Mouse (Mus musculus): ENCODE data around the gene Qprt. TPM values are rescaled to one million over a fixed set of nuclear protein-coding genes. Genes with fewer than 3 reads are reported as not detected.

Gene Qprt
- polyA plus RNA-seq, 1 experiment from 2014 or later, result 0.22 TPM

DNA sequence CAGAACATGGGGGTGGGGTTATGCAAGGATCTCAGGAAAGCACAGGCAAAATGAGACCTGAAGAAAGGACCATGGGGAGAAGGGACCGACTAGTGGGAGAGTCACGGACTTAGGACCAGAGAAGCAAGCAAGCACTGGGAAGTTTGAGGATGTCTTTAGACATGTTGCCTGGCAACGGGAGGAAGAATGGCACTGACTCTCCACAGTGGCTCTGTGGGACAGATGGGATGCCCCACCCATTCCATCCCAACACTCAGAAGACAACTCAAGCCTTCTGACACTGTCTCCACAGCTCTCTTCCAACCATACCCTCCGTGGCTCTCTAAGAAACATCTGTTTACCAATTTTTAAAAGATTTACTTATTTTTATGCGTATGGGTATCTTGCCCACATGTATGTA is 11.1 kb upstream of the Qprt start:
- Histone ChIP-seq H3K9ac (no peak overlapping the region), H3K9me3 (ENCODE audit: low read depth, low read length) (no peaks in the 10 kb centered on the region), H3K4me2 (no peak overlapping the region), H3K27me3 (ENCODE audit: insufficient read depth, low read length) (no peaks in the 10 kb centered on the region), H3K27ac (ENCODE audit: low read depth) (no peak overlapping the region), H3K4me1 (ENCODE audit: insufficient read depth) (no peaks in the 10 kb centered on the region), H3K4me3 (ENCODE audit: low read depth, low read length) (no peak overlapping the region), H3K36me3 (ENCODE audit: insufficient read depth) (no peaks in the 10 kb centered on the region)
- WGBS, result 65% methylated on average over 5 of the region's 5 CpGs
- DNase-seq (no peak), ATAC-seq (ENCODE audit: insufficient read depth) (no peak)
- no peak for TF ChIP-seq CTCF (IDR thresholded peaks at IDR 0.05; ENCODE audit: low read depth)

- Histone ChIP-seq H3K4me1 (ENCODE audit: insufficient read depth) (no peaks in the 10 kb centered on the region), H3K9me3 (ENCODE audit: low read depth, low read length) (no peaks in the 10 kb centered on the region), H3K36me3 (ENCODE audit: insufficient read depth) (no peaks in the 10 kb centered on the region), H3K27ac (ENCODE audit: low read depth) (no peak overlapping the region), H3K4me3 (ENCODE audit: low read depth, low read length) (no peak overlapping the region), H3K4me2 (no peak overlapping the region), H3K9ac (no peak overlapping the region), H3K27me3 (ENCODE audit: insufficient read depth, low read length) (no peaks in the 10 kb centered on the region)
- DNase-seq (peak; percentile 73), ATAC-seq (ENCODE audit: insufficient read depth) (peak; percentile 54)
- WGBS, result 9% methylated on average over 4 of the region's 4 CpGs
- TF ChIP-seq CTCF (IDR thresholded peaks at IDR 0.05; ENCODE audit: low read depth), result peak; percentile 72
Measured at GRCm38 (mm10) chr7:127129638-127130037, 7.6 kb upstream of the Qprt start.

DNA sequence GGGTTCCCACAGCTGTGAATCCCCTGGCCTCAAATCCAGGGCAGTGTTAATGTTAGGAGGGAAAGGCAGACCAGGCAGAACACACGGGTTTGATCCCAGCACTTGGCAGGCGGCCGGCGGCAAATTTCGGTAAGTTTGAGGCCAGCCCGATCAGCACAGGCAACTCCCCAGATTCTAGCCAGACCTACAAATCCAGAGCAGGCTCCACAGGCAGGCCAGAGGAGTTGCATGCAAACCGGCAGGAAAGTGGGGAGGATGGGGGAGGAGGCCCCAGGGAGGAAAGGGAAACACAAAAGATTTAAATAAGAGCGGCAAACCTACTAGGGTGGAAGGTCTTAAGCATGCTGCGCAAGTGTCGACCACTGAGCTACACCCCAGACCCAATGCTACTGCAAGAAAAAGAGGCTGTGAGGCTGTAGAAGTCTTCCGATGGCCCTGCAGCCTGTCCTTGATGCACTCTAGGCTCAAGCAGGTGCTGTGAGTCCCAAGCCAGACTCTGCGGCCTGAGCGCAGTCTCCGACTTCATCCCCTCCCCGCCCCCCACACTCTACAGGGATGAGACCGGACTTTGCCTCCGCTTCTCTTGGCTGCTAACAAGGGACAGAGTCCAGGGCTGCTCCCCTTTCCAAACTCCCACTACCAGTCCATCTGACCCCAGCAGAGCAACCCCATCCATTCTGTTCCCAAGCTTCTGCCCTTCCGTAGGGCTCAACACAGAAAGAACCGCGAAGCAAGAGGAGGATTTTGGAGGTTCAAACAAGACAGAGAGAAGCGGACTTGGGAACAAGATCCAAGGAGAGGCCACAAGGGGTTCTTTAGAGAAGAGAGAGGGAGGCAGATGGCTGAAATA is 740 bp downstream of the Qprt start:
- no peak overlapping the region for H3K4me3 ChIP-seq (ENCODE audit: low read depth, low read length)
- peaks cover 19% of the 10 kb centered on the region; the same call in 1 of the 2 replicates for H3K27me3 ChIP-seq (ENCODE audit: insufficient read depth, low read length)
- 17% methylated on average over 21 of the region's 21 CpGs for WGBS
- DNase-seq (no peak), ATAC-seq (ENCODE audit: insufficient read depth) (no peak)
- no peak overlapping the region for H3K9ac ChIP-seq
- no peaks in the 10 kb centered on the region for H3K36me3 ChIP-seq (ENCODE audit: insufficient read depth)
- H3K4me2 ChIP-seq, result peak overlapping the region; percentile 15; the same call in 1 of the 2 replicates
- no peaks in the 10 kb centered on the region for H3K4me1 ChIP-seq (ENCODE audit: insufficient read depth)
- no peak overlapping the region for H3K27ac ChIP-seq (ENCODE audit: low read depth)
- no peak for TF ChIP-seq CTCF (IDR thresholded peaks at IDR 0.05; ENCODE audit: low read depth)
- H3K9me3 ChIP-seq (ENCODE audit: low read depth, low read length), result peaks cover 3% of the 10 kb centered on the region; the same call in 1 of the 2 replicates

- ATAC-seq (ENCODE audit: insufficient read depth), result no peak
- TF ChIP-seq CTCF (IDR thresholded peaks at IDR 0.05; ENCODE audit: low read depth), result no peak
- Histone ChIP-seq H3K27ac (ENCODE audit: low read depth) (no peak overlapping the region), H3K9ac (no peak overlapping the region), H3K36me3 (ENCODE audit: insufficient read depth) (no peaks in the 10 kb centered on the region), H3K9me3 (ENCODE audit: low read depth, low read length) (no peaks in the 10 kb centered on the region), H3K4me3 (ENCODE audit: low read depth, low read length) (no peak overlapping the region), H3K4me1 (ENCODE audit: insufficient read depth) (no peaks in the 10 kb centered on the region), H3K4me2 (no peak overlapping the region), H3K27me3 (ENCODE audit: insufficient read depth, low read length) (peaks cover 19% of the 10 kb centered on the region; the same call in 1 of the 2 replicates)
- 55% methylated on average over 14 of the region's 14 CpGs for WGBS
- no peak for DNase-seq
Measured at GRCm38 (mm10) chr7:127118671-127119445, 3.2 kb downstream of the Qprt start.

GRCm38 (mm10) chr7:127117948-127118347 is 4.1 kb downstream of the Qprt start:
- WGBS, result 32% methylated on average over 5 of the region's 5 CpGs
- Histone ChIP-seq H3K9me3 (ENCODE audit: low read depth, low read length) (no peaks in the 10 kb centered on the region), H3K4me3 (ENCODE audit: low read depth, low read length) (no peak overlapping the region), H3K27ac (ENCODE audit: low read depth) (no peak overlapping the region), H3K27me3 (ENCODE audit: insufficient read depth, low read length) (peaks cover 19% of the 10 kb centered on the region; the same call in 1 of the 2 replicates), H3K4me1 (ENCODE audit: insufficient read depth) (no peaks in the 10 kb centered on the region), H3K36me3 (ENCODE audit: insufficient read depth) (no peaks in the 10 kb centered on the region), H3K9ac (no peak overlapping the region), H3K4me2 (no peak overlapping the region)
- TF ChIP-seq CTCF (IDR thresholded peaks at IDR 0.05; ENCODE audit: low read depth), result no peak
- ATAC-seq (ENCODE audit: insufficient read depth) (0 out of 2 replicates have a peak, but pooled peaks have one; percentile 24), DNase-seq (peak; percentile 43)

- 43% methylated on average over 11 of the region's 11 CpGs for WGBS
Measured at GRCm38 (mm10) chr7:127116331-127116935, 5.6 kb downstream of the Qprt start.

More at GRCm38 (mm10) chr7:127116331-127116935, 5.6 kb downstream of the Qprt start:
- Histone ChIP-seq H3K4me1 (ENCODE audit: insufficient read depth) (no peaks in the 10 kb centered on the region), H3K27ac (ENCODE audit: low read depth) (no peak overlapping the region), H3K4me3 (ENCODE audit: low read depth, low read length) (no peak overlapping the region), H3K27me3 (ENCODE audit: insufficient read depth, low read length) (peaks cover 15% of the 10 kb centered on the region; the same call in 1 of the 2 replicates), H3K9me3 (ENCODE audit: low read depth, low read length) (no peaks in the 10 kb centered on the region), H3K4me2 (no peak overlapping the region), H3K36me3 (ENCODE audit: insufficient read depth) (no peaks in the 10 kb centered on the region), H3K9ac (no peak overlapping the region)
- no peak for ATAC-seq (ENCODE audit: insufficient read depth)
- DNase-seq, result no peak
- no peak for TF ChIP-seq CTCF (IDR thresholded peaks at IDR 0.05; ENCODE audit: low read depth)

Data from lung, embryonic 14.5 days (tissue).